Mouse (Mus musculus) embryonic facial prominence, embryonic 14.5 days (tissue): ENCODE data around the gene Nudt5. TPM values are rescaled to one million over a fixed set of nuclear protein-coding genes. Genes with fewer than 3 reads are reported as not detected.

ENCODE experiments used
- ATAC-seq: fragments of 200-750 bp; cut with Nextera tagmentation; 2 replicates; pipeline ENCODE4 v1.8.0; 2017; ENCODE audit warnings: low read depth, moderate number of reproducible peaks, moderate TSS enrichment
- DNase-seq: peaks from one replicate; pipeline ENCODE4 v3.0.0-alpha.2; 2015; ENCODE audit warnings: low spot score
- H3K27ac ChIP-seq: fragments of 300-500 bp; sonication (generic); replicated peaks from 2 replicates; pipeline ENCODE4 v1.5.1; 2014; ENCODE audit warnings: low read depth, mild to moderate bottlenecking, low read length, moderate library complexity
- H3K27me3 ChIP-seq: fragments of 300-500 bp; sonication (generic); replicated peaks from 2 replicates; pipeline ENCODE4 v1.6.1; 2014; ENCODE audit warnings: low read length; ENCODE audit not compliant: control insufficient read depth, insufficient read depth
- H3K36me3 ChIP-seq: fragments of 300-500 bp; sonication (generic); 2 replicates; pipeline ENCODE4 v1.6.1; 2014; ENCODE audit warnings: low read length, mixed read lengths; ENCODE audit not compliant: control insufficient read depth, insufficient read depth
- H3K4me1 ChIP-seq: fragments of 300-500 bp; sonication (generic); 2 replicates; pipeline ENCODE4 v1.6.1; 2014; ENCODE audit warnings: antibody characterized with exemption, low read length; ENCODE audit not compliant: control insufficient read depth, insufficient read depth
- H3K4me2 ChIP-seq: fragments of 300-500 bp; sonication (generic); 2 replicates; pipeline ENCODE4 v1.6.1; 2014; ENCODE audit warnings: low read depth, mild to moderate bottlenecking, low read length, moderate library complexity, mixed read lengths
- H3K4me3 ChIP-seq: fragments of 300-500 bp; sonication (generic); 2 replicates; pipeline ENCODE4 v1.5.1; 2014; ENCODE audit warnings: low read depth, mild to moderate bottlenecking, low read length
- H3K9ac ChIP-seq: fragments of 300-500 bp; sonication (generic); 2 replicates; pipeline ENCODE4 v1.6.1; 2014; ENCODE audit warnings: low read depth, mild to moderate bottlenecking, low read length, moderate library complexity, mixed read lengths
- H3K9me3 ChIP-seq: fragments of 300-500 bp; sonication (generic); 2 replicates; pipeline ENCODE4 v1.6.1; 2016; ENCODE audit warnings: low read length; ENCODE audit not compliant: control insufficient read depth
- WGBS: fragments of 180-500 bp; shearing (Covaris S2); extraction: QIAGEN DNeasy Blood & Tissue Kit; methylation state at CpG from one replicate; pipeline ENCODE4 v1.1.7; 2014; 5-methylcytosine and 5-hydroxymethylcytosine counted together
- polyA plus RNA-seq: library from polyadenylated mRNA; unstranded; fragments of >200 nt; fragmentation: Nextera tagmentation; extraction: Ambion mirVana; gene quantifications from 2 replicates; pipeline ENCODE4 v1.2.1, GENCODE M21; 2014

The Nudt5 gene
- polyA plus RNA-seq, 1 experiment from 2014 or later: 53.4 TPM

DNA sequence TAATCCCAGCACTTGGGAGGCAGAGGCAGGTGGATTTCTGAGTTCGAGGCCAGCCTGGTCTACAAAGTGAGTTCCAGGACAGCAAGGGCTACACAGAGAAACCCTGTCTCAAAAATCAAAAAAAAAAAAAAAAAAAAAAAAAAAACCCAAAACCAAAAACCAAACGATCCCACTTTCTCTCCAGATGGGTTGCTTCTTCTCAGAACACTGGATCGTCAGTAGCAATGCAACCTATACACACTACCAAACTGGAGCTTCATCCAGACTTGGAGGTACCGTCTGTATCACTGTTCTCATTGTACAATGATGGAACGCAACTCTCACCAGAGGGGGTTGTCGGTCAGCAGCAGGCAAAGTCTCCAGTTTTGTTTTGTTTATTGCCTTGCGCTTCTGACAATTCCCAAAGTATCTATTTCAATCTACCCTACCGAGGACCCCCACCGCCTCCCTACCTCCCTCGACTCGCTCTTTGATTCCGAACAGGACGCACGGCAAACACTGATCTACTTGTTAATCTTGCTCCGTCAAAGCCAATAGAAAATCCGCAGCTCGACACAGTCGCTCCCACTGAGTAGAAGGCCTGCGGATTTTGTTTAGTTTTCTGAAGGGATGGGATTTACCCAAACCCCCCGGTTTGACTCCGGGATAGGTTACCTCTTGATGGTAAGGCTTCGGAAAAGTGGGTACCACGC is 492 bp upstream of the Nudt5 start:
- Histone ChIP-seq H3K36me3 (peaks cover 38% of the 10 kb centered on the region), H3K27me3 (no peaks in the 10 kb centered on the region), H3K27ac (peak overlapping the region; percentile 88), H3K4me3 (peak overlapping the region; percentile 77), H3K4me2 (peak overlapping the region; percentile 74), H3K9me3 (no peaks in the 10 kb centered on the region), H3K9ac (peak overlapping the region; percentile 89), H3K4me1 (peaks cover 12% of the 10 kb centered on the region)
- peak; percentile 19; the same call in 1 of the 2 replicates for ATAC-seq
- 4% methylated on average over 23 of the region's 23 CpGs for WGBS
- no peak for DNase-seq

DNA sequence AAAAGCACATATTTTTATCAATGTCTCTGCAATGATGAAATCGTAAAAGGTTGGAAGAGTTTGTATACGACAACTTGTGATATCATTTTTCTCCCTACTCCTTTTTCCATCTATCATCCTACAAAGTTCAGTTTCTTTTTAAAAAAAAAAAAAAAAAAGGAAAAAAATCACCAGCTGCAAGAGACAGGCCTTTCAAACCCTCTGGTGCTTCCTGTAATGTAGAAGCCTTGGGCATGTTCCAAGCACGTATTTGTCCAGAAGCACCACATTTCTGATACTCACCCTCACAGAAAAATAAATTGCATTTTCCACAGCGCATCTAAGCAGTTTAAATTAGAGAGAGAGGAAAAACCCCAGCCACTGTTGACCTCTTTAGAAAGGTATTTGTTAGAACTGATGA is 1.0 kb downstream of the Nudt5 start:
- Histone ChIP-seq H3K4me1 (peaks cover 12% of the 10 kb centered on the region), H3K36me3 (peaks cover 23% of the 10 kb centered on the region), H3K27ac (peak overlapping the region; percentile 88), H3K4me2 (peak overlapping the region; percentile 74), H3K9me3 (no peaks in the 10 kb centered on the region), H3K4me3 (peak overlapping the region; percentile 77), H3K27me3 (no peaks in the 10 kb centered on the region), H3K9ac (peak overlapping the region; percentile 89)
- ATAC-seq: no peak
- peak; percentile 57 for DNase-seq
- WGBS: 21% methylated on average over 4 of the region's 4 CpGs

DNA sequence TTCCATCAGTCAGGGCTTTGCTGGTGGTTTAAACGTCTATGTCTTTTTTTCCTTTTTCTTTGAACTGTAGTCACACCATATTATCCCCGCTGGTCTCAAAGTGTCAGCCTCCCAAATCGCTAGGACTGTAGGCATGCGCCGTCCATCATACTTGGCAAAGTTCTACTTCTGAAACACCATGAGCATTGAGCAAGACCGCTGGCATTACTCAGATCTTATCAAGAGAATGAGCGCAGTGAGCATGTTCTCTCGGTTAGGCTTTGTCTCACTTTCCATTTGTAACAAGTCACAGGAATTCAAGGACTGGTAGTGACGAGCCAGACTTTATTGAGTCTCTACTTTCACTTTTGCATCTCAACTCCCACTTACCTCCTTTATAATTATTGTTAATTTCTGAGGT is 6.3 kb downstream of the Nudt5 start:
- H3K4me2 ChIP-seq: no peak overlapping the region
- no peak overlapping the region for H3K4me3 ChIP-seq
- 92% methylated on average over 9 of the region's 9 CpGs for WGBS
- no peak for ATAC-seq
- no peak for DNase-seq
- peaks cover 18% of the 10 kb centered on the region; the same call in 1 of the 2 replicates for H3K36me3 ChIP-seq
- H3K27me3 ChIP-seq: no peaks in the 10 kb centered on the region
- no peaks in the 10 kb centered on the region for H3K9me3 ChIP-seq
- H3K27ac ChIP-seq: no peak overlapping the region
- H3K9ac ChIP-seq: no peak overlapping the region
- H3K4me1 ChIP-seq: peaks cover 6% of the 10 kb centered on the region; the same call in 1 of the 2 replicates

DNA sequence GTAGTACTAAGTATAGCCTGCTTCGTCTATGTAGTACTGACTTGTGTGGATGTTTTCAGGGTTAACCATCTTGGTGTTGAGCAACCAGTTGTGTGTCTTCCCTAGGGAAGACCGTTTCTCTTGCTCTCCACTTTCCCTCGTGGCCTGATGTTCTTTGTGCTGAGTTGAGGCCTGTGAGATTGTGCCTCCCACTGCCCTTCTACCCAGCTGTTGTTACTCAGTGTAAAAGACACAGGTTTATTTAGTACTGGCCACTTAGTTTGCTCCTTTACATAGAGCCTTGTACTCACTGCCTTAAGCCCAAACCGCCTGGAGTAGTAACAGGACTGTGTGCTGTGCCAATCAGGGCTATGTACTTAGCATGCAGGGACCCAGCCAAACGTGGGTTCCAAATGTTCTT is 7.0 kb downstream of the Nudt5 start:
- DNase-seq (no peak), ATAC-seq (no peak)
- Histone ChIP-seq H3K9me3 (no peaks in the 10 kb centered on the region), H3K4me1 (no peaks in the 10 kb centered on the region), H3K27me3 (no peaks in the 10 kb centered on the region), H3K4me3 (no peak overlapping the region), H3K27ac (no peak overlapping the region), H3K36me3 (peaks cover 22% of the 10 kb centered on the region; the same call in 1 of the 2 replicates), H3K4me2 (no peak overlapping the region), H3K9ac (no peak overlapping the region)
- 79% methylated on average over 5 of the region's 5 CpGs for WGBS

DNA sequence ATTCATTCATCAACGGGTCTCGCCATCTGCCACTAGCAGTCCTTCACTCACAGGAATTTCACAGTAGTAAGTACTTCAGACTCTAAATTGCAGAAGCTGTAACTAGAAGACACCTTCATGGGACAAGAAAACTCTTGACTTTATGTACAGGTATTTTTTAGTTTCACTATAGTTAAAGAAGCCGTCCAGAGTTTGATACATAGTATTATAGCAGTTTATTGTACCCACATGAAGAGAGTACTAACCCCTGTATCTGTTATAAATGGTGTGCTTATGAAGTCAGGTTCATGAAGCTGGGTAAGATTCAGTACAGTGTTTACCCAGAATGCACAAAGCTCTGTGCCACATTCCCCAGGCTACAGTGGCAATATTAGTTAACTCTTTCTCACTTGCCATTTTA is 18.0 kb downstream of the Nudt5 start, which contains the start of gene Gm13199:
Gm13199 (minus strand) TSS at position 101 of the 400 bp plus-strand sequence.
- ATAC-seq (no peak), DNase-seq (no peak)
- Histone ChIP-seq H3K4me1 (no peaks in the 10 kb centered on the region), H3K36me3 (peaks cover 76% of the 10 kb centered on the region), H3K27ac (no peak within 1 kb of the TSS), H3K9ac (no peak within 1 kb of the TSS), H3K4me2 (no peak within 1 kb of the TSS), H3K9me3 (no peaks in the 10 kb centered on the region), H3K4me3 (no peak within 1 kb of the TSS), H3K27me3 (no peaks in the 10 kb centered on the region)
- 94% methylated on average over 3 of the region's 3 CpGs for WGBS

DNA sequence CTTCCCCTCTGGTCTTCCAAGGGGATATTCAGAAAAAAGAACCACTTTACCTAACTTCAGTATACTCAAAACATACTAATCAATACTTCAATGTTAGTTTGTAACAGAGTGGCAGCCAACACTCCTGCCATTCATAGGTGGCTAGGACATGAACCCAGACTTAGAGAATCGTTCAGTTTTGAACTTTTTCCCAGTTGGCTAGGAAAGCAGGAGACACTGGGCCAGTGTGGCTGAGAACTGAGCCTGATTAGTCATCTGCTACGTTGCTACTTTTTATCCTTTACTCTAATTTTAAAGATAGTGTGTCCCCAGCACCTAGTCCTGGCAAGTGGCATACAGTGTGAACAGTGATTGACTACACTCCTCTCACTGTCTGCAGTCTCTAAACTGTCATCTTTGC is 22.9 kb downstream of the Nudt5 start:
- Histone ChIP-seq H3K4me3 (no peak overlapping the region), H3K36me3 (peaks cover 79% of the 10 kb centered on the region), H3K4me2 (no peak overlapping the region), H3K4me1 (no peaks in the 10 kb centered on the region), H3K9me3 (no peaks in the 10 kb centered on the region), H3K27me3 (no peaks in the 10 kb centered on the region), H3K9ac (no peak overlapping the region), H3K27ac (no peak overlapping the region)
- WGBS: 83% methylated on average over 2 of the region's 2 CpGs
- DNase-seq (no peak), ATAC-seq (no peak)

DNA sequence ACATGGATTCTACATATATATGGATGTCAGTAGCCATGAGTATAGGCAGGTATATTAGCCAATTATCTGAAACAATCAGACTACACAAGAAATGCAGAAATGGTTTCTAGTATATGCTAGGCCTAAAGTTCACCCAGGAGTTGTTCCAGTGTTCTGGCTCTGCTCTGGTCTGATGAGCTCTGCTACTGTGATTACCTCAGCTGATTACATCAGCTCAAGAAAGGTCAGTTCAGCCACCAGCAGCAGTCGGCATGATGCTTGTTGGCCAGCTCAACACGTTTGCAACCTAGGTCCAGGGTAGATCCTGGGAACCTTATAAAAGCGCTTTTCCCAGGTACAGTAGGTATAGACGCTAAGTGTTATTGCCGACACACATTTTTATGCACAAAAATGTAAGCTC is 24.9 kb downstream of the Nudt5 start:
- DNase-seq (no peak), ATAC-seq (no peak)
- H3K27ac ChIP-seq: no peak overlapping the region
- no peak overlapping the region for H3K4me2 ChIP-seq
- no peak overlapping the region for H3K4me3 ChIP-seq
- H3K9me3 ChIP-seq: no peaks in the 10 kb centered on the region
- no peaks in the 10 kb centered on the region for H3K4me1 ChIP-seq
- WGBS: 93% methylated on average over 5 of the region's 5 CpGs
- H3K36me3 ChIP-seq: peaks cover 79% of the 10 kb centered on the region
- no peak overlapping the region for H3K9ac ChIP-seq
- no peaks in the 10 kb centered on the region for H3K27me3 ChIP-seq

DNA sequence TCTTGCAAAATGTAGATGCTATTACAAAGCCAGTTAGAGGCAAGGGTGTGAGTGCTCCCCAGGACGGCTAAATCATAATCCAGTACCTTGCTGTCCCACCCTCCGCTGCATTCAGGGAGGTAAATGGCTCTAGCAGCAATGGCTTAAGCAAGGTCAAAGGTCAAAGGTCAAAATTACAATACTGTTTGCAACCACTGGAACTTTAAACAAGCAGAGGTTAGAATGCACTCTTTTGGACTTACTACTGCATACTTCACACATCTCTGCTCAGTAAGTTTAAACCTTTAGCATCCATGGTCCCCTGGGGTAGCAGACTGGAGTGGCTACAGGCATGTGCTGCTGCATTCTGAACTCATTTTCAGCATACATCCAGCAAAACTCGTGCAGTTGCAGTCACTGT is 32.6 kb downstream of the Nudt5 start:
- WGBS: 80% methylated on average over 3 of the region's 3 CpGs
- ATAC-seq: no peak
- Histone ChIP-seq H3K27ac (no peak overlapping the region), H3K4me2 (no peak overlapping the region), H3K4me1 (no peaks in the 10 kb centered on the region), H3K36me3 (peaks cover 88% of the 10 kb centered on the region), H3K9ac (no peak overlapping the region), H3K4me3 (no peak overlapping the region), H3K9me3 (no peaks in the 10 kb centered on the region), H3K27me3 (no peaks in the 10 kb centered on the region)
- no peak for DNase-seq

DNA sequence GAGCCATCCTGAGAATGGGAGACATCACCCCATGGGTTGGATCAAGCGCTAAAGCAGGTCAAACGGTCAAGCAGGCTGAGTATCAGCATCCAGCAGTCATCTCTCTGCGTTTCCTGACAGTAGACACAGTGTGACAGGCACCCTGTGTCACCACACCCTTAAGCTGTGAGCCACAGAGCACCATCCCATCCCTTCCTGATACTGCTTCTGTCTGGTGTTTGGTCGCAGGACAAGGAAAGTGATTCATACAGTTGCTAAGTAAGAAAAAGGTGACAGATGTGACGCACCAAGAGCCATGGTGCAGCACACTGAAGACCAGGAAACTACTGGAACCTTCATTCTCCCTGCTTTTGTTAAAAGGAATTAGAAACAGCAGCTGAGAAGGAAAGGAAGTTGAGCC is 44.0 kb downstream of the Nudt5 start:
- H3K36me3 ChIP-seq: peaks cover 64% of the 10 kb centered on the region
- no peak for DNase-seq
- WGBS: 86% methylated on average over 5 of the region's 5 CpGs

More for the DNA sequence above, 44.0 kb downstream of the Nudt5 start:
- Histone ChIP-seq H3K27me3 (no peaks in the 10 kb centered on the region), H3K4me1 (no peaks in the 10 kb centered on the region), H3K4me2 (no peak overlapping the region), H3K9me3 (no peaks in the 10 kb centered on the region), H3K9ac (no peak overlapping the region), H3K4me3 (no peak overlapping the region), H3K27ac (no peak overlapping the region)
- no peak for ATAC-seq
